Mouse (Mus musculus) heart, embryonic 16.5 days (tissue): ENCODE measurements at regions not wholly inside any gene's neighbourhood (a gene's known extent, or its start where the extent isn't known, plus 50 kb on each side); places are given as distances from the start of the nearest gene placed in this dataset.

ENCODE experiments used
- ATAC-seq: fragments of 200-750 bp; cut with Nextera tagmentation; replicated peaks from 2 replicates; pipeline ENCODE4 v1.8.0; 2017; ENCODE audit warnings: moderate number of reproducible peaks; ENCODE audit not compliant: insufficient read depth, low FRiP score; ENCODE audit errors: extremely low read depth
- H3K27ac ChIP-seq: fragments of 300-500 bp; sonication (generic); 2 replicates; pipeline ENCODE4 v1.5.1; 2014; ENCODE audit warnings: mild to moderate bottlenecking, low read length, control low read depth, moderate library complexity
- H3K27me3 ChIP-seq: fragments of 300-500 bp; sonication (generic); 2 replicates; pipeline ENCODE4 v1.6.1; 2014; ENCODE audit warnings: low read length, mixed read lengths; ENCODE audit not compliant: control insufficient read depth, insufficient read depth
- H3K36me3 ChIP-seq: fragments of 300-500 bp; sonication (generic); 2 replicates; pipeline ENCODE4 v1.6.1; 2014; ENCODE audit not compliant: control insufficient read depth, insufficient read depth
- H3K4me1 ChIP-seq: fragments of 300-500 bp; sonication (generic); 2 replicates; pipeline ENCODE4 v1.6.1; 2014; ENCODE audit warnings: low read length, mixed read lengths; ENCODE audit not compliant: control insufficient read depth, insufficient read depth
- H3K4me2 ChIP-seq: fragments of 300-500 bp; sonication (generic); 2 replicates; pipeline ENCODE4 v1.6.1; 2014; ENCODE audit warnings: low read depth, mild to moderate bottlenecking, control low read depth, low read length
- H3K4me3 ChIP-seq: fragments of 300-500 bp; sonication (generic); 2 replicates; pipeline ENCODE4 v1.5.1; 2014; ENCODE audit warnings: mild to moderate bottlenecking, control low read depth, low read length
- H3K9ac ChIP-seq: fragments of 300-500 bp; sonication (generic); 2 replicates; pipeline ENCODE4 v1.6.1; 2014; ENCODE audit warnings: low read length, control low read depth
- H3K9me3 ChIP-seq: fragments of 300-500 bp; sonication (generic); replicated peaks from 2 replicates; pipeline ENCODE4 v1.6.1; 2016; ENCODE audit warnings: low read length; ENCODE audit not compliant: control insufficient read depth
- WGBS: fragments of 180-500 bp; shearing (Covaris S2); extraction: QIAGEN DNeasy Blood & Tissue Kit; methylation state at CpG from one replicate; pipeline ENCODE4 v1.1.7; 2014; 5-methylcytosine and 5-hydroxymethylcytosine counted together

GRCm38 (mm10) chr9:30525086-30525485 lies 98.2 kb downstream of the Snx19 start:
- WGBS = 58% methylated on average over 5 of the region's 5 CpGs
- no peak overlapping the region for H3K27ac ChIP-seq
- 0 out of 2 replicates have a peak, but pooled peaks have one; percentile 37 for ATAC-seq
- H3K4me3 ChIP-seq = no peak overlapping the region
- H3K9me3 ChIP-seq = no peaks in the 10 kb centered on the region
- no peak overlapping the region for H3K9ac ChIP-seq
- no peaks in the 10 kb centered on the region for H3K4me1 ChIP-seq
- H3K27me3 ChIP-seq = no peaks in the 10 kb centered on the region
- no peaks in the 10 kb centered on the region for H3K36me3 ChIP-seq
- H3K4me2 ChIP-seq = no peak overlapping the region

GRCm38 (mm10) chr9:30524401-30525066 lies 97.6 kb downstream of the Snx19 start:
- Histone ChIP-seq H3K27me3 (no peaks in the 10 kb centered on the region), H3K36me3 (no peaks in the 10 kb centered on the region), H3K4me2 (no peak overlapping the region), H3K4me3 (no peak overlapping the region), H3K9me3 (no peaks in the 10 kb centered on the region), H3K9ac (no peak overlapping the region), H3K4me1 (no peaks in the 10 kb centered on the region), H3K27ac (no peak overlapping the region)
- 72% methylated on average over 6 of the region's 6 CpGs for WGBS
- ATAC-seq = no peak

- no peak overlapping the region for H3K4me3 ChIP-seq
- no peaks in the 10 kb centered on the region for H3K27me3 ChIP-seq
- H3K9ac ChIP-seq = no peak overlapping the region
- ATAC-seq = no peak
- 86% methylated on average over 2 of the region's 2 CpGs for WGBS
- H3K27ac ChIP-seq = no peak overlapping the region
- no peaks in the 10 kb centered on the region for H3K9me3 ChIP-seq
- H3K4me2 ChIP-seq = no peak overlapping the region
- no peaks in the 10 kb centered on the region for H3K4me1 ChIP-seq
- no peaks in the 10 kb centered on the region for H3K36me3 ChIP-seq
Measured at GRCm38 (mm10) chr9:30523852-30524251, 96.9 kb downstream of the Snx19 start.

GRCm38 (mm10) chr9:30522595-30523350 lies 95.9 kb downstream of the Snx19 start:
- no peak overlapping the region for H3K4me3 ChIP-seq
- WGBS = 79% methylated on average over 10 of the region's 10 CpGs

GRCm38 (mm10) chr9:30521556-30522240 lies 94.8 kb downstream of the Snx19 start:
- 89% methylated on average over 6 of the region's 6 CpGs for WGBS
- Histone ChIP-seq H3K27me3 (no peaks in the 10 kb centered on the region), H3K4me1 (no peaks in the 10 kb centered on the region), H3K9me3 (no peaks in the 10 kb centered on the region), H3K36me3 (no peaks in the 10 kb centered on the region), H3K4me2 (no peak overlapping the region), H3K4me3 (no peak overlapping the region), H3K27ac (no peak overlapping the region), H3K9ac (no peak overlapping the region)
- no peak for ATAC-seq

More at GRCm38 (mm10) chr9:30522595-30523350, 95.9 kb downstream of the Snx19 start:
- H3K9ac ChIP-seq = no peak overlapping the region
- H3K4me2 ChIP-seq = no peak overlapping the region
- H3K4me1 ChIP-seq = no peaks in the 10 kb centered on the region
- no peaks in the 10 kb centered on the region for H3K36me3 ChIP-seq
- peak; percentile 35; the same call in 1 of the 2 replicates for ATAC-seq
- no peaks in the 10 kb centered on the region for H3K9me3 ChIP-seq
- H3K27me3 ChIP-seq = no peaks in the 10 kb centered on the region
- H3K27ac ChIP-seq = no peak overlapping the region

GRCm38 (mm10) chr9:30520853-30521439 lies 94.0 kb downstream of the Snx19 start:
- Histone ChIP-seq H3K9me3 (no peaks in the 10 kb centered on the region), H3K36me3 (no peaks in the 10 kb centered on the region), H3K27ac (no peak overlapping the region), H3K9ac (no peak overlapping the region), H3K4me3 (no peak overlapping the region), H3K27me3 (no peaks in the 10 kb centered on the region), H3K4me1 (no peaks in the 10 kb centered on the region), H3K4me2 (no peak overlapping the region)
- 52% methylated on average over 9 of the region's 9 CpGs for WGBS
- no peak for ATAC-seq

- no peaks in the 10 kb centered on the region for H3K4me1 ChIP-seq
- no peaks in the 10 kb centered on the region for H3K27me3 ChIP-seq
- no peak for ATAC-seq
- no peak overlapping the region for H3K27ac ChIP-seq
- 0 out of 2 replicates have a peak, but pooled peaks cover 3% of the 10 kb centered on the region for H3K9me3 ChIP-seq
- H3K4me3 ChIP-seq = no peak overlapping the region
- H3K4me2 ChIP-seq = no peak overlapping the region
- no peaks in the 10 kb centered on the region for H3K36me3 ChIP-seq
- H3K9ac ChIP-seq = no peak overlapping the region
- 83% methylated on average over 1 of the region's 1 CpGs for WGBS
Measured at GRCm38 (mm10) chr9:30520116-30520515, 93.2 kb downstream of the Snx19 start.

GRCm38 (mm10) chr9:30519231-30519630 lies 92.3 kb downstream of the Snx19 start:
- H3K4me3 ChIP-seq = no peak overlapping the region
- no peaks in the 10 kb centered on the region for H3K36me3 ChIP-seq
- H3K27ac ChIP-seq = no peak overlapping the region
- no peaks in the 10 kb centered on the region for H3K4me1 ChIP-seq
- H3K27me3 ChIP-seq = no peaks in the 10 kb centered on the region
- ATAC-seq = no peak
- 0 out of 2 replicates have a peak, but pooled peaks cover 3% of the 10 kb centered on the region for H3K9me3 ChIP-seq
- H3K4me2 ChIP-seq = no peak overlapping the region
- no peak overlapping the region for H3K9ac ChIP-seq
- WGBS = 86% methylated on average over 1 of the region's 1 CpGs
